Mouse (Mus musculus) olfactory bulb, adult 2 months (tissue): Measurements from ENCODE around the gene Uvrag.

Experiments
- CTCF ChIP-seq: fragments of 200-500 bp; IDR thresholded peaks from 2 replicates; pipeline ENCODE4 v1.5.1; 2012; ENCODE audit warnings: low read depth, mild to moderate bottlenecking, low read length, moderate library complexity; ENCODE audit not compliant: insufficient read depth
- POLR2A ChIP-seq: fragments of 200-500 bp; IDR thresholded peaks from 2 replicates; pipeline ENCODE4 v1.6.1; 2012; ENCODE audit warnings: mild to moderate bottlenecking, low read depth, low read length, moderate library complexity; ENCODE audit not compliant: insufficient read depth

GRCm38 (mm10) chr7:99095191-99095590, 45.8 kb downstream of the Uvrag start:
- TF ChIP-seq POLR2A, result no peak
- TF ChIP-seq CTCF, result no peak
